Mouse (Mus musculus) frontal cortex, adult (tissue): Measurements from ENCODE around the gene Gm10382.

Source experiments
- ATAC-seq: cut with Nextera tagmentation; 2 replicates; pipeline ENCODE4 v1.9.2; 2017; ENCODE audit warnings: mild to moderate bottlenecking, moderate library complexity, mixed read lengths; ENCODE audit not compliant: low TSS enrichment

The Gm10382 gene

DNA sequence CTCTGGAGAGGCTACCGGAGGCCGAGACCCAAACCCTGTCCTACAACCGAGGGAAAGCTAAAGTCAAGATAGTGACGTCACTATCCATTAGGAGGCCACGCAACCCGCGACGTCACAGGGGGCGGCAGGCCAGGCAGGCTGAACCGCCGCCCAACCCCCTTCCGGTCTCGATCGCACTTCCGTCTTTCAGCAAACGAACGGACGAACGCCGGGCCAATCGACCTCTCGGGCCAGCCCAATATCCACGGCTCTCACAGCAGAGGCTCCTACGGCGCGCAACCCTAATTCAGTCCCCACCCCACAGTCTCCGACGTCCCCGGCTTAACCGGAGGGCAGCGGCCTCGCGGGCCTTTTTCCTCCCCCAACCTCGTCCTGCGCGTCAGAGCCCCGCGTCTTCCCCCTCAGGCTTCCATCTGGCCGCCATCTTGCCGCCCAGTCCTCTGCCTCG lies at the start of gene Gm10382:
TSS of gene Gm10382 (plus strand) at position 192 of the 448 bp plus-strand sequence.
- peak; percentile 14; the same call in 1 of the 2 replicates for ATAC-seq

DNA sequence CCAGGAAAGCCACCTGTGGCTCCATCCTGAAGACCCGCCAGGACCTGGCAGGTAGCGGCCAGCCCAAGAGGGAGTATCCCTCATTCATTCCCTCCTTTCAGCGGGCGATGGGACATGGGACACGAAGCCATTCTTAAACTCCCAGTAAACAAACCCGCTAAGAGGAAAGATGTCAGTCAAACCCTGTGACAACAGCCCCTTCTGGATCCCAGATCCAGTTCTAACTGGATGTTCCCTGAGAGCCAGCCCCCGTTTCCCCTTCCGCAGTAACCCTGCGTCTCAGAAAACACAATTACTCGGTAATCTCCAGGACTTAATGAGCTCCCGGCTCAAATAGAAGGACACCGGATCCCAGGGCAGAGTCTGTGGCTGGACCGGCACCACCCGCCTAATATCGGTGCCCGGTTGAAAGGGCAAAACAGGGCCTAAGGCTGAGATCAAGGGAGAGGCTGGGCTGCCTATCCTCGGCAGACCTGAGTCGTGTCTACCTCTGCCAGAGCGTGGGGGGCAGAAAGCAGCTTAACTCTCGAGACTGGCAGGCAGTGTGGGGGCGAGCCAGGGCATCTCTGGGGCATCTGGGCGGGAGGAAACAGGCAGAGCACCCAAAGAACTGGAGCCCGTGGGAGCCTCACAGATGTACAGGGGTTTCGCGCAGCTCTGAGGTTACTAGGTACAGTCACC lies 49.1 kb upstream of the Gm10382 start:
- ATAC-seq: peak; percentile 50; the same call in 1 of the 2 replicates

DNA sequence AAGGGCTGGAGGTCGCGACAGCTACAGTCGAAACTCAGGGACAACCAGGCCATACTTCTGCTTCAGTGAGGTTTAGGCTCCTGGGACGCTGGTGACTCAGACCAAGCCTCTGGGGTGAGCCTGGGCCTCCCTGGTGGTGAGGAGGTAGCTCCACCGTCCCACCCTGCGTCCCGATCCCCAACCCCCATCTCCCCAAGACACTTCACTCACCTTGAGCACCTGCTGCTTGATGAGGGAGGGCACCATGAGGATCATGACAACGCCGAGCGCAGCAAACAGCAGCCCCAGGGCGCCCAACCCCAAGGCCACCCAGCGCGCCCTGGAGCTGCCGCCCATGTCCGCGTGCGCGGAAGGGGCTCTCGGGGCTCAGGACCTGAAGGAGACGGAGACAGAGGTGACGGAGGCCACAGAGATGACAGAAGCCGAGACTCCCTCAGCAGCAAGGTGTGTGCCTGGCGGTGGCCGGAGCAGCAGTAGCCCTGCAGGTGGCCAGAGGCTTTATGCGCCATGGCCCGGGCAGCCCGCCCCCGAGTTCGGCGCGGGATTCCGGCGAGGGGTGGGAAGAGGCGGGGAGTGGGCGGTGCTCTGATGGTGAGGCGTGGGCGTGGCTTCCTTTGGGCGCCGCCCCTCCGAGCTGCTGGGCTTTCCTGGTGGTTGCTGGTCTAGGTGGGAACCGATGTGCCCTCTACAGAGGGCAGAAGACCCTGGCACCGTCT lies 48.4 kb upstream of the Gm10382 start, which contains the start of gene Scarb1:
TSS of gene Scarb1 (minus strand) at position 548 of the 716 bp plus-strand sequence.
- ATAC-seq: peak; percentile 56

DNA sequence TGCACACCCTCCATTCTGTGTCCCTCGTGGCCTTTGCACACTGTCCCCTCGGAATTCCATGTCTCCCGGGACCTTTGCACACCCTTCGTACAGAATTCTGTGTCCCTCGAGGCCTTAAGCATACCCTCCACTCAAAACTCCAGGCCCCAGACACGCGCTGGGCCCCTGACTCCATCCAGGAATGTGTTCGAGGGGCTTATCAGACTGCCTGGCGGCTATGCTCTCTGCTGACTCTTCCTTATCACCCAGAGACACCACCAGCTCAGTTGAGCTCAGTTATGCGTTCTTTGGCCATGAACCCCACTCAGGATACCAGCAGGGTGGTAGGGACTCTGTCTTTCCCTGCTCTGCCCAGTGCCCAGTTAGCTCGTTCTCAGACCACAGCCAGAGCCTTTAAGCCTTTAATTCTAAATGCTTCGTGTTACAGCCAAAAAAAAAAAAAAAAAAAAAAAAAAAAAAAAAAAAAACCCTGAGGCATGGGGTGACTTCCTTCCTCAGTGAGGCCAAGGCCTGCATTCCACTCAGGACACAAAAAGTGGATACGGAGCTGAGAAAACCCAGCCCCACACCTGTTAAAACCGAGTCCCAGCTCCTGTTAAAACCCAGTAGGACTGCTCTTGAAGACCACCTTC lies 47.5 kb upstream of the Gm10382 start:
- ATAC-seq: no peak

DNA sequence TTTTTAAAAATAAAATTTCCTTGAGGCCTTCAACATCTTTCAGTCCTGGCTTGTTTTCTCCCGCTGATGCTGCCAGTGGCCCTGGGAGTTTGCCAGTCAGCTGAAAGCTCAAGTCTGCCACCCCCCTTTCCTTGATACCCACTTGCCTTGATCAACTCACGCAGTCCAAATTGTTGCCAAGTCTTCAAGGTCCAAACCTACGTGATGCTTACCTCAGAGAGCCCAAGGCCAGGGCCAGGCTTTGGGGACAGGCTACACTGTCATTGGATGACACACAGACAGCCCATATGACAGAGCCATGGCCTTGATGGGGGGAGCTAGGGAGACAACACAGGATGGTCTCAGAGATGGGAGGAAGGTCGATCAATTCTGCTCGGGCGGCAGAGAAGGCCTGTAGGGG lies 44.8 kb upstream of the Gm10382 start:
- no peak for ATAC-seq

DNA sequence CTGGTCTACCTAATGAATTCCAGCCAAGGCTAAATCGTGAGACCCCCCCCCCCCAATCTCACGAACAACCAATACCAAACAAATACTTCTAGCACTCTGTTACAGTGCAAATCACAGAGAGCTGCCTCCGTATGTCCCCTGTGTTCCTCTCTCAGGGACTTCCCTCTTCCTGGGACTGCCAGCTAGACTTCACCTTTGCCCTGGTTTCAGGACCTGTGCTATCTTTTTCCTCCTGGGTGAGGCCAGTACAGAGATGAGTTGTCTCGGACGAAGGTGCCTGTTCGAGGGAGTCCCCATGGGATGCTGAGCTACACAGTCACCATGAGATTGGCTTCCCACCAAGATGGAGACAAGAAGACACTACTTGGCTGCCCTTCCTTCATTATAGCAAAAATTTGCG lies 41.1 kb upstream of the Gm10382 start:
- no peak for ATAC-seq

DNA sequence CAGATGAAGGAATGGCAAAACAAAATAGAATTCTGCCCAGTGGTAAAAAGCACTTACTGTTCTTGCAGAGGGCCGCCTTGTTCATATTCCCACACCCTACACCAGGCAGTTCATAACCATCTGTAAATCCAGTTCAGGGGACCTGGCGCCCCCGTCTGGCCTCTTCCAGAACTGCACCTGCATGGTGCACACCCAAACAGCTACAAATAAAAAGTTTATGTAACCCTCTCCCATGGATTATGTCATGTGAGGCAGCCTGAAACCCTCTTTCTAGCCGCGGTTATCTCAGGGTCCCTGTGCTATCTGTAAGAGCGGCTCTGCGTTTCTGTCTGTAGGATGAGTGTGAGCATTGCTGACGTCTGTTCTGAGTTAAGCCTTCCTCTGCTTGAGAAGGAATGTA lies 40.6 kb upstream of the Gm10382 start:
- no peak; the same call in 1 of the 2 replicates for ATAC-seq

DNA sequence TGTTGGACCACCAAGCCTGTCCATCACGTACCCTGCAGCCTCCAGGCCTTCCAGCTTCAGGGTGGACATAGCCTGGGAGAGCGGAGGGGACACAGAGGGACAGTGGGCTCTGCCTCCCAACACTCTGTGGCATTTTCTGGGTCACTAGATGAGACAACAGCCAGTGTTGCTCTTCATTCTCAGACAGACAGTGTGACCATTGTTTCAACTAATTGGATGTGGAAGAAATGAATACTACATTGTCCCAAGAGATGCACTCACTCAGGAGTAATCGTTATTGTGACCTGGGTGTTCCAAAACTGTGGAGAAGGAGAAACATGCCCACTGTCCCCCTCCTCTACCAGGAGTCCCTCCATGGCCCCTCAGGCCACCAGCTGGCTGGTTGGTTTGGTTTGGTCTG lies 39.7 kb upstream of the Gm10382 start:
- ATAC-seq: no peak

DNA sequence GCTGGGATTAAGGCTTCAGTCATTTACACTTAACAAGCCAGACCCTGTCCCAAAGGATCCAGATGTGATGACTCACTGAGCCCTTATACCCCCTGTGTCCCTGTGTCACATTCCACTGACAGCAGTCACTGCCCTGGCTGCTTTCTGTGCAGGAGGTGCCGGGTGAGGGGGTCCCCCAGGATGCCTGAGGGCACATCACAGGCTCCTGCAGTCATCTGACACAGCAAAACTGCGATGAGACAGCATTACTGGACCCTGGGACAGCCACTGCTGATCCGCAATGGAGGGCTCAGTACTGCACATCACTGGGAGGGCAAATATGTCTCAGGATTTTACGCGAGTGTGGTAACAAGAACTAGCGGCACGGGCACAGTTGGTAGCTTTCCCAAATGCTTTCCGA lies 38.1 kb upstream of the Gm10382 start:
- no peak for ATAC-seq

DNA sequence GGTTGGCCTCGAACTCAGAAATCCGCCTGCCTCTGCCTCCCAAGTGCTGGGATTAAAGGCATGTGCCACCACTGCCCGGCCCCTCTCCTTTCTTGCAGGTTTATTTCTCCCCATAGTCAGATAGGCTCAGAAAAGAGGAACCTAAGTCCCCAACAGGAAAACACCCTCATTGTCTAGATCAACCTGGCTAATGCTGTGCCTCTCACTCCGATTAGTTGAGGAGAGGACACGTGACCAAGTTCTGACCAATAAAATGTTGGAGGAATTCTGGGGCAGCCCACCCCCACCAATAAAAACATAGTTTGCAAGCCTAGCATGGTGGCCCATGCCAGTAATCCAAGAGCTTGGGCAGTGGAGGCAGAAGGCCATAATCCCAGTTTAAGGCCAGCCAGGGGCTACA lies 37.2 kb upstream of the Gm10382 start:
- no peak for ATAC-seq

DNA sequence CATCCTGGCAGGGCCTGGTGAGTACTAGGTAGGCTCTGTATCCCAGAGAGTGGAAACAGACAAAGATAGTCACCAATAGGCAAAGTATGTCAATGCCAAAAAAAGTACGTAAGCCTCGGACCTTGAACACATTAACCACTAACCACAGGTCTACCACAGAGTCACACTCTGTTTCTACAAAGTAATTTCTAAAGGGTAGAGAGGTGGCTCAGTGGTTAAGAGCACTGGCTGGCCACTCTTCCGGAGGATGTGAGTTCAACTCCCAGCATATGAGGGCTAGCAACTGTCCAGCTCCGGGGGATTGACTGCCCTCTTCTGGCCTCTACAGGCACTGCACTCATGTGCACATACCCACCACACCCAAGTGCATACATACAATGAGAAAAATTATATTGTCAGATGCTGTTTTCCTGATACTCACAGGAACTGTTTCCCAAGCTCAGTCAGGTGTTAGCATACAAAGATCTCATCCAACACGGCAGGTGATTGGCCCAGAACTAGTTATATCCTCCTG lies 36.3 kb upstream of the Gm10382 start:
- ATAC-seq: no peak

DNA sequence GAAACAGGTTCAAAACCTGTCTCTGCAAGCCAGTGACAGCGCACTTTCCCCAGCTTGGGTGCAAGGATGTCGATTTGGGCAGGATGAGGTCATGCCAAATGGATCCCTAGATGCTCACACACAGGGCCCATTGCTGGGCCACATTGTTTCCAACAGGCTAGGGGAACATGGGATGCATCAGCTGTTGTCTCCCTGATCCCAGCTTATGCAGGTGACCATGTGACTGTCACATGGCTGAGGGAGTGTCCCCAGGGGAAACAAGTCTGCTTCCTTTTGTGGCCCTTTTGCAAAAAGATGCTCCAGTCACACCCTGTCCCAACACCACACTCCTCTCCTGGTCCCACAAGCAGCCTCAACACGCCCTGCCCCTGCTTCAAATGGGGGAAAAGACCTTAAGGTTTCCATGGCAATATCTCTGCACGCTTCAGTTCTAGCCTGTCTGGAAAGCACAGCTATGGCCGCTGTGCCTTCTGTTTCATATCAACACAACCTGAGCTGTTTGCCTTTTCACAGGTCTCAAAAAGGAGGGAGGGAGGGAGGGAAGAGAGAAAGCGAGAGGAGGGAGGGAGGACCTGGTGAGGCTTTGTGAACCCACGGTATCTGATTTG lies 34.1 kb upstream of the Gm10382 start:
- no peak for ATAC-seq

DNA sequence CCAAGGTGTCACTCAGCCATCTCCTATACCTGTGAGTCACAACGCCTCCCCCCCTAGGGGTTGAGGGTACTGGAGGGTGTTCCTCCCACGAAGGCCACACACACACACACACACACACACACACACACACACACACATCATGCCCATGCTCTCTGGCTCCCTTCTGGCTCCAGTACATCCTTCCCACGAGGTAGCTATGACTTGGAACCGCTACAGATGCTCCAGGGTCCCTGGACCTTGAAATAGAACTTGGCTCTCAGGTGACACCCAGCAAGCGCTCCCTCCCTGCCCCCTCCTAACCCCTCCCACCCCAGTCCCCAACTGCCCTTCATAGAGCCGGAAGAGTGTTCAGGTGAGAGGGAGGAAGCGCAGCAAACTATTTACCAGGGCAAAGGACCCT lies 33.5 kb upstream of the Gm10382 start:
- no peak for ATAC-seq

DNA sequence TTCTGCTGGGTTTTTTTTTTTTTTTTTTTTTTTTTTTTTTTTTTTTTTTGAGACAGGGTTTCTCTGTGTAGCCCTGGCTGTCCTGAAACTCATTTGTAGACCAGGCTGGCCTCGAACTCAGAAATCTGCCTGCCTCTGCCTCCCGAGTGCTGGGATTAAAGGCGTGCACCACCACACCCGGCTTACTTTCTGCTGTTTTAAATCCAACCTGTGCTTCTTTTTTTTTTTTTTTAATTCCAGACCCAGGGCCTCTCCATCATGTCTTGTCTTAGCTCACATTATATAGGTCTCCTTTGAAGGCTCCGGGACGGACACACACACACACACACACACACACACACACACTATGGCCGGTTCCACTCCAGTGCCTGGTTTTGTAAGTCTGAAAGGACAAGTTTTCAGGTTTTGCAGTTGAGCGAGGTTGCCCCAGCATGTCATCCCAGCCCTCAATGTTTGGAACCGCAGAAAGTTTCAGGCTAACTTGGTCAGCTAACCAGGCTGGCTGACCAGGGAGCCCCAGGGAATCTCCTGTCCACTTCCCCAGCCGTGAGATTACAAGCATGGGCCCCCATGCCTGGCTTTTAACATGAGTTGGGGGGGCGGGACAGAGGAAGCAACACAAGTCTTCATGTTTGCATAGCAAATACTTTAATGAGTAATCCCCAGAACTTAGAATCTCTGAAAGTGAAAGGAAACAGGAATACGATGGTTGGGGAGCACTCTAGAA lies 31.4 kb upstream of the Gm10382 start:
- ATAC-seq: no peak

DNA sequence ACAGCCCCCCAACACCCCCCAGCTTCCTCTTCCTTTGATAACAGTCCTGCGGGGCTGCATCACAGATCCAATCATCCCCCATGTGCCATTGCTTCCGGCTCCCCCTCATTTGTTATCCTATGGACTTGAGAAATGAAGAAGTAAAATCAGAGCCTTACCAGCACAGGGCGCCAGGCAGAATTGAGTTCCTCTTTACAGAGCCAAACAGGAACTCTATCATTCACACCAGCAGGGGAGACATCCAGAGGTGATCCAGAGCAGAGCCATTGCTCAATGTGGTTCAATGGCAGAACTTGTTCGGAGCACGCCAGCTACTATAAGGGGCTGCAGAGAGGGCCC lies 30.9 kb upstream of the Gm10382 start:
- ATAC-seq: no peak

DNA sequence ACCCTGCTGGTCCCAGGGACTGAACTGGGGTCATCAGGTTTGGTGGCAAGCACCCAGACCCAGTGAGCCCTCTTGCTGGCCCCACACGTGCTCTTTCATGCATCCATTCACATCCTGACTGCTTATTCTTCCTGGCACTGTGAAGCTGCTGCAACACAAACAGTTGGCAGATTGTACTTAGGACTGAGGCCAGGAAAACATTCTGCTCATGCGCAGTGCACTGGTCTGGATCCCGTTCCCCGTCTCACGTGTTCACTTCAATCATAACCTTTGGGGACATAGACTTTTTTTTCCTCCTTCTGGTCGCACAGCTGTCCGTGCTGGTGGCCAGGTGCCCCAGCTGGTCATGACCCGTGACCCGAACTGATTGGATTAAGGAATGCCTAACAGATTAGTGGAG lies 28.6 kb upstream of the Gm10382 start:
- ATAC-seq: no peak

DNA sequence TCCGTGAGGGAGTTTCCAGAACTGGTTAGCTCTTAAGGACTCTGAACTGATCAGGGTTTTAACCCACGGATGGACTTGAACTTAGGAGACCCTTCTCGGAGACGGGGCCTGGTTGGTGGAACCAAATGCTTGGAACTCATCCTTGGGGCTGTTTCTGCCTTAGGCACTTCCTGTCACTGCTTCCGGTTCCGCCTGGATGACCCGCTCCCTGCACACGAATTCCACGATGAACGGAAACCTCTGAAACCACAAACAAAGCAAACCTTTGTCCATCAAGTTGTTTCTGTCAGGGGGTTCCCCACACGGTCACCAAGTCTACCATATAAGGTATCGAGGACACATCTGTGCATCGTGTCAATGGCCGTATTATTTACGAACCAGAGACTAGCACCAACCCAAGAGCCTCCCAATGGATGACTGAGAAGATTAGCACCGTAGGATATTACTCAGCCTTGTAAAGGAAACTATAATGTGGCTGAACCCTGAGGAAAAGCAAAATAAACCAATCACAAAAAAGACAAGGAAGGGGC lies 28.1 kb upstream of the Gm10382 start:
- no peak for ATAC-seq

DNA sequence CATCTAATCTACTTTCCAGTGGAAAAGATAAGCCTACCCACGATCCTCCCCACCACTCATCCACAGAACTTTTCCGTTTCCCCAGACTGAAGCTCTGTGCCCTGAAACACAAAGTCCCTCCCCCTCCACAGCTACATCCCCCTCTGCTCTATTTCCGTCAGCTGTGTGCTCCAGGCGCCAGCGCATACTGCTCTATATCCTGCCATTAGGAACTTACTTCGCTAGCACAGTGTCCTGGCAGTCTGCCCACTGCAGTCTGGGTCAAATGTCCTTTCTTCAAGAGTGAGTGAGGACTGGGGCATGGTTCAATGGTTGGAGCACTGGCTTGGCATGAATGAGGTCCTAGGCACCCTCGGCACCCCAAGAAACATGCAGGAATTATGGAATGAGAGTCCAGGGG lies 25.2 kb upstream of the Gm10382 start:
- no peak for ATAC-seq

DNA sequence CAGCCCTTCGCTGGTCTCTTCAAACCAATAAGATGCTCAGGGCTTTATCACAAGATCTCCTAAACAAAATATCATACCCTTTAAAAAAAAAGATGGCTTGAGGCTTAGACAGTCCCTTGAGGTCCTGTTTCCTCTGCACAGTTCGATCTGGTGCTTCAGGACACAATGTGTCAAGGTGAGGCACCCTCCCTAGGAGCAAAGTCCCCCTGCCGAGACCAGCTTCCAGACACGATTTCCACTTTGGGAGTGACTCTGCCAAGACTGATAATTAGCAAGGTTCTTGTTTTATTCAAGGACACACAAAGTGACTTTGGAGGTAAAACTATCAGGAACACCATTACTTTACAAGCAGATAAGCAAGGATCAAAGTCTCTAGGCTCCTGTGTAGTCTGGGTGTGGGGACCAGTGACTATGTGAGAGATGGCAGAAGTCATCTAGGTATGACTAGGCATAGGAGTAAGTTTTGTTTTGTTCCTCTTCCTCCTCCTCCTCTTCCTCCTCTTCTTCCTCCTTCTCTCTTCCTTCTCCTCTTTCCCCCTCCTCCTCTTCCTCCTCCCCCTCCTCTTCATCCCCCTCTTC lies 24.2 kb upstream of the Gm10382 start:
- no peak for ATAC-seq

DNA sequence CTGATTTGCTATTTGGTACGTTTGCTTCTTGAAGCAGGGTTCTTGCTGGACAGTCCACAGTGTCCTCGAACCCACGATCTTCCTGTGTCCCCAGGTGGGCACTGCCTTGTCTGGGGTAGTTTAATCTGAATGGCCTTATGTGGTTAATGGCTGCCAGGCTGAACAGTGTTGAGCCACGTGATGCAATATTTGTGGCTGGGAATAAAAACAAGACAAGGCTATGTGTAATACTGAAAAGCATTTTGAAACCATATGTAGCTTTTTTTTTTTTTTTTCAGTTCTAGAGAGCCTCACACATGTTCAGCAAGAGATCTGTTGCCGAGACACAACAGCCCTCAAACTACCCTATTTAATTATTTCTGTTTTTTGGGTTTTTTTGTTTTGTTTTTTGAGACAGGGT lies 21.0 kb upstream of the Gm10382 start:
- no peak for ATAC-seq

DNA sequence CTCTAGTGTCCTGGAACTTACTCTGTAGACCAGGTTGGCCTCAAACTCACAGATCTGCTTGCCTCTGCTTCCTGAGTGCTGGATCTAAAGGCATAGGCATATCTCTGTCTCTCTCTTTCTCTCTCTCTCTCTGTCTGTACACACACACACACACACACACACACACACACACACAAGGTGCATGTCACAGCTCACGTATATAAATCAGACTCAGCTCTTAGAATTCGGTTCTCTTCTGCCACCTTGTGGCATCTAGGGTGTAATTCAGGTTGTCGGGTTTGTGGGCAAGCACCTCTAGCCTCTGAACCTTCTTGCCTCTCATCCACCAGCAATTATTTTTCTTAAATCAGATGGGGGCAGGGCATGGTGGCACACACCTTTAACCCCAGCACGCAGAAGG lies 20.6 kb upstream of the Gm10382 start:
- ATAC-seq: peak; percentile 55; the same call in 1 of the 2 replicates
